Mouse (Mus musculus) CH12.LX (cell line): ENCODE measurements around the gene Smpd3.
A peak's percentile ranks its signal among the peaks of the same experiment; 100 is the strongest.

Experiments used
- CHD2 ChIP-seq: IDR thresholded peaks from 2 replicates; pipeline ENCODE4 v1.6.1; 2011; ENCODE audit warnings: low read length, improper control_type of control experiment
- CTCF ChIP-seq, 2 experiments: IDR thresholded peaks in 1 of 2; conservative IDR thresholded peaks in 1 of 2; 2 replicates each; pipeline ENCODE4 v1.5.1; 2011 to 2012; ENCODE audit warnings: low read depth in 2 of 2, low read length in 2 of 2, improper control_type of control experiment in 1 of 2, inconsistent platforms in 1 of 2, mild to moderate bottlenecking in 1 of 2, moderate library complexity in 1 of 2
- EP300 ChIP-seq: IDR thresholded peaks from 2 replicates; pipeline ENCODE4 v1.6.1; 2011; ENCODE audit warnings: low read length, improper control_type of control experiment
- ETS1 ChIP-seq: conservative IDR thresholded peaks from 2 replicates; pipeline ENCODE4 v1.6.1; 2012; ENCODE audit warnings: low read depth, mild to moderate bottlenecking, inconsistent platforms, low read length, improper control_type of control experiment, moderate library complexity
- HCFC1 ChIP-seq: IDR thresholded peaks from 2 replicates; pipeline ENCODE4 v1.6.1; 2012; ENCODE audit warnings: low read depth, mild to moderate bottlenecking, inconsistent platforms, low read length, improper control_type of control experiment
- JUN ChIP-seq: IDR thresholded peaks from 2 replicates; pipeline ENCODE4 v1.6.1; 2011; ENCODE audit warnings: low read depth, mild to moderate bottlenecking, low read length, improper control_type of control experiment, moderate library complexity; ENCODE audit not compliant: insufficient read depth
- KAT2A ChIP-seq: IDR thresholded peaks from 2 replicates; pipeline ENCODE4 v1.6.1; 2012; ENCODE audit warnings: low read length, improper control_type of control experiment, inconsistent platforms; ENCODE audit not compliant: insufficient replicate concordance
- MXI1 ChIP-seq: IDR thresholded peaks from 2 replicates; pipeline ENCODE4 v1.6.1; 2011; ENCODE audit warnings: mild to moderate bottlenecking, low read depth, low read length, improper control_type of control experiment
- POLR2A ChIP-seq: IDR thresholded peaks from 2 replicates; pipeline ENCODE4 v1.6.1; 2011; ENCODE audit warnings: low read depth, mild to moderate bottlenecking, improper control_type of control experiment, low read length
- POLR2AphosphoS2 ChIP-seq: IDR thresholded peaks from 2 replicates; pipeline ENCODE4 v1.6.1; 2011; ENCODE audit warnings: low read depth, low read length, improper control_type of control experiment
- TBP ChIP-seq: conservative IDR thresholded peaks from 2 replicates; pipeline ENCODE4 v1.6.1; 2011; ENCODE audit warnings: low read depth, low read length, improper control_type of control experiment
- UBTF ChIP-seq: IDR thresholded peaks from 2 replicates; pipeline ENCODE4 v1.6.1; 2012; ENCODE audit warnings: low read depth, mild to moderate bottlenecking, inconsistent platforms, low read length, improper control_type of control experiment, moderate library complexity
- ZC3H11A ChIP-seq: IDR thresholded peaks from 2 replicates; pipeline ENCODE4 v1.6.1; 2012; ENCODE audit warnings: low read depth, mild to moderate bottlenecking, inconsistent platforms, low read length, improper control_type of control experiment
- ZKSCAN1 ChIP-seq: IDR thresholded peaks from 2 replicates; pipeline ENCODE4 v1.6.1; 2012; ENCODE audit warnings: low read depth, inconsistent platforms, low read length, improper control_type of control experiment, borderline replicate concordance

GRCm38 (mm10) chr8:106232751-106233150, 105.0 kb downstream of the Smpd3 start:
- TF ChIP-seq EP300: no peak
- peak in 1 of 2 experiments; percentile 40; a peak in 2 of 4 replicates for TF ChIP-seq CTCF (conservative IDR thresholded peaks at IDR 0.05 in 1 of 2, IDR thresholded peaks at IDR 0.05 in 1 of 2; ENCODE audit: low read depth in 2 of 2, low read length in 2 of 2)
- no peak for TF ChIP-seq KAT2A
- no peak for TF ChIP-seq HCFC1
- no peak for TF ChIP-seq ZC3H11A
- TF ChIP-seq POLR2AphosphoS2: no peak
- TF ChIP-seq ETS1: no peak
- TF ChIP-seq JUN: no peak
- no peak for TF ChIP-seq POLR2A
- no peak for TF ChIP-seq TBP
- no peak for TF ChIP-seq ZKSCAN1
- no peak for TF ChIP-seq CHD2
- TF ChIP-seq UBTF: no peak
- TF ChIP-seq MXI1: no peak
